Mouse (Mus musculus): Measurements from ENCODE around the gene 2610028H24Rik. TPM values are rescaled to one million over a fixed set of nuclear protein-coding genes. Genes with fewer than 3 reads are reported as not detected.
A peak's percentile ranks its signal among the peaks of the same experiment; 100 is the strongest.

The 2610028H24Rik gene
- total and polyA plus RNA-seq, 2 experiments from 2014 or later = not detected

DNA sequence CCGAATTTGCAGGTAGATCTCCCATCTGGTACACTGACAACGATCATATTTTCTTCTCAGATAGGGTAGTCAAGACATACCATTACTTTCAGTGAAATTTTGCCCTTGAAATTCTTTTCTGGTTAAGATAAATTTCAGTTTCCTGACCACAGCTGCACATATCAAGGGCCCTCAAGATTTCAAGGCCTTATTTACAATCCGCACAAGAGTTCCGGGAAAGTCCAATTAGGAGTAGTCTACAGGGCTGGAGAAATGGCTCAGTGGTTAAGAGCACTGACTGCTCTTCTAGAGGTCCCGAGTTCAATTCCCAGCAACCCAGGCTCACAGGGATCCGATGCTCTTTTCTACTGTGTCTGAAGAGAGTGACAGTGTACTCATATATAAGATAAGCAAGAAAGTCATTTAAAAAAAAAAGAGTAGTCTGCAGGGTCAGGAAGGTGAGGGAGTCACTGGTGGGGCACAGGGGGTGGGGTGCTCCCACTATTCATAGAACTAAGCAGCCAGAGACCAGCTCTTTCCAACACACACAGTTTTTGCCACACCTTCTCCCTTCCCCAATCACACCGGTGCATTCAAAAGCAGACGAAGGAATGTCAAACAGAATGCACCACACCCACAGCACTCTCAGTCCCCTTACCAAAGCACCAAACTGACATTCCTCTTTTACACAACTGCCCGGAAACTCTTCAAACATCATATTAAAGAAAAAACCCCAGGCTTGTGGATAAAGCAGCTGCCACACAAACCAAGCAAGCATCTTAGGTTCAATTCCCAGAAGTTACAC lies 9.6 kb upstream of the 2610028H24Rik start:
- Histone ChIP-seq H3K27ac (ENCODE audit: low read depth) (no peak overlapping the region), H3K27me3 (ENCODE audit: control insufficient read depth, insufficient read depth, low read length) (no peaks in the 10 kb centered on the region), H3K36me3 (replicated peaks; ENCODE audit: control insufficient read depth, insufficient read depth, low read length) (peaks cover 56% of the 10 kb centered on the region), H3K9ac (replicated peaks; ENCODE audit: low read depth, low read length) (no peak overlapping the region), H3K4me1 (ENCODE audit: control insufficient read depth, insufficient read depth) (peaks cover 21% of the 10 kb centered on the region), H3K4me3 (ENCODE audit: low read depth, low read length) (no peak overlapping the region), H3K4me2 (ENCODE audit: low read depth, low read length) (no peak overlapping the region), H3K9me3 (replicated peaks; ENCODE audit: control insufficient read depth, low read length) (no peaks in the 10 kb centered on the region)
- ATAC-seq (ENCODE audit: insufficient read depth, low read depth) (no peak), DNase-seq (ENCODE audit: low spot score) (no peak)
- WGBS = 85% methylated on average over 9 of the region's 9 CpGs
- TF ChIP-seq CTCF (IDR thresholded peaks at IDR 0.05; ENCODE audit: low read depth) (no peak), EP300 (IDR thresholded peaks at IDR 0.05; ENCODE audit: low read depth) (no peak)

DNA sequence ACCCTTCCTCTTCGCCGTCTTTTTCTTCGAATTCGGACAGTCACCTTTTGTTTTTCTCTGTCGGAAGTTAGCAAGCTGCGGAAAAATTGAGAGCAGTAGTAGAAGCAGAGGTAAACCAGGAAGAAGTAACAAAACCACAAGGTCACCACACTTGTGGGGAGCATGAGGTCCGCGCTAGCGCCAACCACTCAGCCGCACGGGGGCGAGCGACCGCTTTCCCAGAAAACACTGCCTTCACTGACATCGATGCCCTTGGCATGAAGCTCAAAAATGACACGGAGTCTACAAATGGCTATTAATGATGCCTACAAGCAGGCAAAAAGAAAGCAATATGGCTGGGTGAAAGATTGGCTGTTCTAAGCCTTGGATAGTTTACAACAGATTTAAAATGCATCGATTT lies 8.6 kb upstream of the 2610028H24Rik start, which contains the start of gene AC141477.1:
AC141477.1 (minus strand) TSS at position 164 of the 400 bp plus-strand sequence.
- no peak for TF ChIP-seq EP300 (IDR thresholded peaks at IDR 0.05; ENCODE audit: low read depth)
- TF ChIP-seq CTCF (IDR thresholded peaks at IDR 0.05; ENCODE audit: low read depth) = no peak
- no peak for ATAC-seq (ENCODE audit: insufficient read depth, low read depth)
- Histone ChIP-seq H3K36me3 (replicated peaks; ENCODE audit: control insufficient read depth, insufficient read depth, low read length) (peaks cover 46% of the 10 kb centered on the region), H3K9me3 (replicated peaks; ENCODE audit: control insufficient read depth, low read length) (no peaks in the 10 kb centered on the region), H3K27ac (ENCODE audit: low read depth) (no peak within 1 kb of the TSS), H3K27me3 (ENCODE audit: control insufficient read depth, insufficient read depth, low read length) (no peaks in the 10 kb centered on the region), H3K4me1 (ENCODE audit: control insufficient read depth, insufficient read depth) (peaks cover 21% of the 10 kb centered on the region), H3K4me3 (ENCODE audit: low read depth, low read length) (no peak within 1 kb of the TSS), H3K4me2 (ENCODE audit: low read depth, low read length) (peak within 1 kb of the TSS; percentile 89; the same call in 1 of the 2 replicates), H3K9ac (replicated peaks; ENCODE audit: low read depth, low read length) (no peak within 1 kb of the TSS)
- DNase-seq (ENCODE audit: low spot score) = no peak
- 93% methylated on average over 17 of the region's 17 CpGs for WGBS

DNA sequence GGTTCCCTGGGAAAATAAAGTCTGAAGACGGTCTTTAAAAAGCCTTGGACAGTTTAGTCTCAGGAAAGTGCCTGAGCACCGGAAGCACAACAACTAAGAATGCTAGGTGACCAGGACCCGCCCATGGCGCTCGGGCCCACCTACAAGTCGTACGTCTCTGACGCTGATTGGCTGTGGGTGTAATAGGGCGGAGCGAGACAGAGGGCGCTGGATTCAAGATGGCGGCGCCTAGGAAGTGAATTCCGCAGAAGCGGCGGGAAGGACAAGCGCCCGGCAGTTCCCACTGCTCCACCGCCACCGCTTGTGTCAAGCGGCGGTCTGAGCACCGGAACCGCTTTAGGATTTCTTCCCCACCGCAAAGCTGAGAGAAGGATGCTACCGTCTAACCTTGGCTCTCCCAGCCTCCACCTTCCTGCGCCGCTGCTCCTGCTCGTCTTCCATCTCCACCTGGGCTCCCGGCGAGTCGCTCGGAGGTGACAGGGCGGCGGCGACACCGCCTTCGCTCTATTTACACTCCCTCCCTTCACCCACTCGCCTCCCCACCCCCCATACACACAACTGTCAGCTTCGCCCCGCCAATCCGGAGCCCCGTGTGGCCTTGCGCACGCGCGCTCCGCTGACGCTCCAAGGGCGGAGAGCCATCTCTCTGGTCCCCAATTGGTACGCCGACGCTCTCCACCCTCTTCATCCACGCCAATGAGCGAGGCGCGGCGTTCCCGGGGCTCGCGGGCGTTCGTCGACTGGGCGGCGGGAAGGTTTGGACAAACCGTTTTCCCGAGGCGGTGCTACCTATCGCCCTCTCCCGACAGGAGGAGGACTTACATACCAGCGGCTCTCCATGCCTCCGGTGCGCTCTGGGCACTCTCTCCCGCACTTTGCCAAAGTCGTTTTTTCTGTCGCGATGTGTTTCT lies 6.4 kb upstream of the 2610028H24Rik start, which contains the start of gene Pcnt:
Pcnt (minus strand) TSS at position 609 of the 911 bp plus-strand sequence.
- no peaks in the 10 kb centered on the region for H3K9me3 ChIP-seq (replicated peaks; ENCODE audit: control insufficient read depth, low read length)
- H3K27ac ChIP-seq (ENCODE audit: low read depth) = peak within 1 kb of the TSS; percentile 97
- H3K4me1 ChIP-seq (ENCODE audit: control insufficient read depth, insufficient read depth) = peaks cover 26% of the 10 kb centered on the region
- H3K4me3 ChIP-seq (ENCODE audit: low read depth, low read length) = peak within 1 kb of the TSS; percentile 87
- H3K9ac ChIP-seq (replicated peaks; ENCODE audit: low read depth, low read length) = peak within 1 kb of the TSS; percentile 78
- peaks cover 25% of the 10 kb centered on the region for H3K36me3 ChIP-seq (replicated peaks; ENCODE audit: control insufficient read depth, insufficient read depth, low read length)
- under 1% methylated on average over 78 of the region's 78 CpGs for WGBS
- H3K27me3 ChIP-seq (ENCODE audit: control insufficient read depth, insufficient read depth, low read length) = no peaks in the 10 kb centered on the region
- DNase-seq (ENCODE audit: low spot score) (peak; percentile 99), ATAC-seq (ENCODE audit: insufficient read depth, low read depth) (peak; percentile 97)
- TF ChIP-seq EP300 (IDR thresholded peaks at IDR 0.05; ENCODE audit: low read depth) (no peak), CTCF (IDR thresholded peaks at IDR 0.05; ENCODE audit: low read depth) (peak; percentile 72)
- H3K4me2 ChIP-seq (ENCODE audit: low read depth, low read length) = peak within 1 kb of the TSS; percentile 89

DNA sequence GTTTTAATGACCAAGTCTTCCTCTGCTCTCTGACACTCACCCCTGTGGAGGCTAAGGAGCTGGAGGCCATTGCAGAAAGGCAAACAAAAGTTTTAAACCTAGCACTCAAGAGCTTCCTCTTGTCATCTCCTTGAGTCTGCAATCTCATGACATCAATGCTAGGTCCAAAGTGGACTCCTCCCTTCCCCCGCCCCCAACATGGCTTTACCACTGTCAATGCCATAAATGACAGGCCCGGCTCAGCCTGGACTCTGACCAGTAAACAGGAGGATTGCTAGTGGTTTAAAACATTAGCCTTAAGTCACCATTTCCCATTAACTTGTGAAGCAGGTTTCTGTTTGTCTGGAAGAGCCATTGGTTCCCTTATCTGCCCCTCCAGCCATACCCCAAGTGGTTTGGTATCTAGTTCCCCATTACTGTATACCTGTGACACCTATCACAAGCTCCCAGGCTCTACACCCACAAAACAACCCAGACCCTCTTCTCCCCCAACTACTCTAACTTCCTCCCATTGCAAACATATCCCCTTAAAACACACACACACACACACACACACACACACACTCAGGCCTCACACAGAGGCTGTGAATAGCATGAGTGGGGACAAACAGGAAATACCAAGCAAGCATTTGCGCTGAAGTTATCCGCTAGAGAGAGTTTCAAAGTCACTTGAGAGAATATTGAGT lies 2.7 kb upstream of the 2610028H24Rik start:
- no peak overlapping the region for H3K4me2 ChIP-seq (ENCODE audit: low read depth, low read length)
- ATAC-seq (ENCODE audit: insufficient read depth, low read depth) (no peak), DNase-seq (ENCODE audit: low spot score) (peak; percentile 36)
- no peak overlapping the region for H3K9ac ChIP-seq (replicated peaks; ENCODE audit: low read depth, low read length)
- peak overlapping the region; percentile 73; the same call in 1 of the 2 replicates for H3K27ac ChIP-seq (ENCODE audit: low read depth)
- peaks cover 38% of the 10 kb centered on the region for H3K4me1 ChIP-seq (ENCODE audit: control insufficient read depth, insufficient read depth)
- WGBS = 66% methylated on average over 4 of the region's 4 CpGs
- H3K27me3 ChIP-seq (ENCODE audit: control insufficient read depth, insufficient read depth, low read length) = no peaks in the 10 kb centered on the region
- no peaks in the 10 kb centered on the region for H3K9me3 ChIP-seq (replicated peaks; ENCODE audit: control insufficient read depth, low read length)
- H3K4me3 ChIP-seq (ENCODE audit: low read depth, low read length) = no peak overlapping the region
- TF ChIP-seq EP300 (IDR thresholded peaks at IDR 0.05; ENCODE audit: low read depth) = no peak
- no peak for TF ChIP-seq CTCF (IDR thresholded peaks at IDR 0.05; ENCODE audit: low read depth)
- H3K36me3 ChIP-seq (replicated peaks; ENCODE audit: control insufficient read depth, insufficient read depth, low read length) = no peaks in the 10 kb centered on the region
